Mouse (Mus musculus): ENCODE data around the gene Acad10. TPM values are rescaled to one million over a fixed set of nuclear protein-coding genes. Genes with fewer than 3 reads are reported as not detected.
"Not testable (repeated sequence)": the region's sequence is repeated elsewhere in the genome, so short reads cannot be mapped to it uniquely, and the experiment has no call there.

Gene Acad10
- polyA plus RNA-seq, 1 experiment from 2014 or later: 2.5 TPM

DNA sequence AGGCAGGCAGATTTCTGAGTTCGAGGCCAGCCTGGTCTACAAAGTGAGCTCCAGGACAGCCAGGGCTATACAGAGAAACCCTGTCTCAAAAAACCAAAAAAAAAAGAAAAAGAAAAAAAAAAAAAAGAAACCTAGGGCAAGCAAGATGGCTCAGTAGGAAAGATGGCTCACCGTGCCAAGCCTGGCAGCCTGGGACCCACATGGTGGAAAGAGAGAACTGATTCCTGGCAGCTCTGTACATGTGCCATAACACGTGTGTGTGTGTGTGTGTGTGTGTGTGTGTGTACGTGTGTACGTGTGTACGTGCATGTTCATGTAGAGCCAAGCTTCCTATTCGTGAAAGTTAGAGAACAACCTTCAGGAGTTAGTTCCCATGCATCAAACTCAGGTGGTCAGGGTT lies 31.1 kb upstream of the Acad10 start:
- not testable (repeated sequence) for H3K9ac ChIP-seq (ENCODE audit: low read length); ATAC-seq (ENCODE audit: low FRiP score); H3K4me3 ChIP-seq (ENCODE audit: low read depth, low read length); H3K9me3 ChIP-seq (ENCODE audit: control insufficient read depth, low read length); DNase-seq (ENCODE audit: low spot score, missing footprints); H3K4me1 ChIP-seq (ENCODE audit: control insufficient read depth, insufficient read depth, low read length); H3K36me3 ChIP-seq (ENCODE audit: control insufficient read depth, insufficient read depth, low read length); H3K27me3 ChIP-seq (ENCODE audit: control insufficient read depth, insufficient read depth, low read length); H3K27ac ChIP-seq (ENCODE audit: low read depth, low read length); H3K4me2 ChIP-seq
- WGBS: 90% methylated on average over 7 of the region's 7 CpGs

DNA sequence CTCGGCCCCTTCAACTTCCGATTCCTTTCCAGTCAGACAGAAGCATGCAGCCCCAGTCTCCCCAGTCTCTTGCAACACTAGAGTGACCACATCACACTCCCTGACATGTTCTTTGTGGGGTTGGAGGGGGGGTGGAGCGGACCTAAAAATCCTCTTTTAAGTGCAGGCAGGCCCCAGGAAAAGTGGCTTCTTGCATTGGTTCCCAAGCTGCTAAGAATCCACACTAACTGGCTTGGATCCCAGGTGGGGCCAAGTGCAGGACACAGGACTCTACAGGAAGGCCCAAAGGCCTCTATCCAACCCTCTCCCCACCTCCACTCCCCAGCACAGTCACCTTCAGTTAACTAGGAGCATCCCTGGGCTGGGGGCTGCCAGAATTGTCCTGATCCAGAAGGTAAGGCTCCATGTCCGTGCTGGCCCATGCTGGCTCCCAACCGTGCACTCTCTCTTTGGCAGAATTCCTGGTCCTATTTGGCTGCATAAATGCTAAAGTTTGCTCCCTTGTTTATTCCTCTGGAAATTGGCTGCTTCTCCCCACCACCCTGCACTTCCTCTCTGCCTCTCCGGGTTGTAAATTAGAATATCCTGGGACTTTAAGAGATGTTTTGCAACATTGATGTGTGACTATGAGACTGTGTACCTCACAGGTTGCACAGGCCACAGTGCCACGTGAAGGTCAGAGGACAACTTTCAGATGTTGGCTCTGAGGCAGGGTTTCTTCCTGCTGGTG lies 30.3 kb upstream of the Acad10 start:
- Histone ChIP-seq H3K4me3 (ENCODE audit: low read depth, low read length) (no peak overlapping the region), H3K27me3 (ENCODE audit: control insufficient read depth, insufficient read depth, low read length) (no peaks in the 10 kb centered on the region), H3K36me3 (ENCODE audit: control insufficient read depth, insufficient read depth, low read length) (0 out of 2 replicates have a peak, but pooled peaks cover 3% of the 10 kb centered on the region), H3K9me3 (ENCODE audit: control insufficient read depth, low read length) (no peaks in the 10 kb centered on the region), H3K27ac (ENCODE audit: low read depth, low read length) (no peak overlapping the region), H3K9ac (ENCODE audit: low read length) (no peak overlapping the region), H3K4me1 (ENCODE audit: control insufficient read depth, insufficient read depth, low read length) (no peaks in the 10 kb centered on the region), H3K4me2 (no peak overlapping the region)
- DNase-seq (ENCODE audit: low spot score, missing footprints) (no peak), ATAC-seq (ENCODE audit: low FRiP score) (no peak)
- WGBS: 83% methylated on average over 7 of the region's 7 CpGs

DNA sequence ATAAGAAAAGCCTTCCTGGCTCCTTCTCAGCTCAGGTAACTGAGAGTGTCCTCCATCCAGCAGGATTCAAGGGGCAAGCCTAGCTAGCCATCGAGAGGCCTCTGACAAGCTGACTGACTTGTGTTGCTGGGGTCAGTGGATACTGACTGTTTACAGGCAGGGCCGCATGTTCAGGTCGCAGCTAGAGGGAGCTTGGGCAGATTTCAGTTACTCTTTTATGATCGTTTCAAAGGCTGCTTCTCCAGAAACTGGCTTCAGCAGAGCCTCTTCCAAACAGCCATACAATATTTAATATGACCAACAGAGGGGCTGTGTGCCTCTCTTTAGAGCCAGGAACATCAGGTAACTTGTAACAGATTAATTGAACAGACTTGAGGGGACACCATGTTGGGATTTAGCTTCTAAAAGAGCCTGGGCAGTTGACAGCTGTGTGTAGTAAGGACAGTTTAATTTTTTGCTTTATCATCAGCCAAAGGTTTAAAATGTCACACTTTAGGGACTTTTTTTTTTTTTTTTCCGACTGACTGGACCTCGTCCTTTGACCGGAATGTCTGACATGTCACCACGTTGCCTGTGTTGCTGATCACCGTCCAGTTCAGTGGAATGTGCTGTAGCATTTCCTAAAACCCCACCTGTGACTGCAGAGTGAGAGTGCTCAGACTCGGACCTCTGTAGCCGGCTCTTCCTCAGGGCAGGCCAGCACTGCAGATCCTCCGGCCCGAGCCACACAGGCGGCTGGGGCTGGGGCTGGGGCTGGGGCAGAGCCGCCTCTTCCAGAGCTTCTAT lies 26.0 kb upstream of the Acad10 start:
- Histone ChIP-seq H3K4me3 (ENCODE audit: low read depth, low read length) (no peak overlapping the region), H3K36me3 (ENCODE audit: control insufficient read depth, insufficient read depth, low read length) (peaks cover 11% of the 10 kb centered on the region), H3K4me1 (ENCODE audit: control insufficient read depth, insufficient read depth, low read length) (no peaks in the 10 kb centered on the region), H3K27me3 (ENCODE audit: control insufficient read depth, insufficient read depth, low read length) (no peaks in the 10 kb centered on the region), H3K4me2 (no peak overlapping the region), H3K27ac (ENCODE audit: low read depth, low read length) (no peak overlapping the region), H3K9me3 (ENCODE audit: control insufficient read depth, low read length) (no peaks in the 10 kb centered on the region), H3K9ac (ENCODE audit: low read length) (no peak overlapping the region)
- ATAC-seq (ENCODE audit: low FRiP score) (no peak), DNase-seq (ENCODE audit: low spot score, missing footprints) (no peak)
- 80% methylated on average over 15 of the region's 15 CpGs for WGBS

DNA sequence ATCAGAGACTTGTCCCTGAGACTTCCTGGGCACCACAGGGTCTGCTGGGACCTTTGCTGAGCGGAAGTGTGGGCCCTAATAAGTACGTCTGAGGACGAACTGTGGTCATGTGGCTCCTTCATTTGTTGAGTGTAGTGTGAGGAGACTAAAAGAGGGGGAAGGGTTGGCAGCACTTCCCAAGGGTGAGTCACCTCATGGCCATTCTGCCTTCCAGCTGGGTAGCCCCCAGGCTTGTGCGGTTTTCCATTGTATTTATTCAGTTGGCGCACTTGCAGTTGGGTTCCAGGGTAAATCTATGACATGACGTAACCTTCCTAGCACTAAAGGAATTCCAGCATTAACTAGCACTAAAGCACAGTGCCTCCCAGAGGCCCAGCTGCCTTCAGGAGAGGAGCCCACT lies 25.2 kb upstream of the Acad10 start:
- no peak for ATAC-seq (ENCODE audit: low FRiP score)
- Histone ChIP-seq H3K4me2 (no peak overlapping the region), H3K27ac (ENCODE audit: low read depth, low read length) (no peak overlapping the region), H3K9ac (ENCODE audit: low read length) (no peak overlapping the region), H3K4me1 (ENCODE audit: control insufficient read depth, insufficient read depth, low read length) (no peaks in the 10 kb centered on the region), H3K4me3 (ENCODE audit: low read depth, low read length) (no peak overlapping the region), H3K9me3 (ENCODE audit: control insufficient read depth, low read length) (no peaks in the 10 kb centered on the region), H3K27me3 (ENCODE audit: control insufficient read depth, insufficient read depth, low read length) (no peaks in the 10 kb centered on the region), H3K36me3 (ENCODE audit: control insufficient read depth, insufficient read depth, low read length) (peaks cover 11% of the 10 kb centered on the region)
- no peak for DNase-seq (ENCODE audit: low spot score, missing footprints)
- 91% methylated on average over 6 of the region's 6 CpGs for WGBS

GRCm38 (mm10) chr5:121682250-121682649 lies 21.9 kb upstream of the Acad10 start:
- peaks cover 13% of the 10 kb centered on the region for H3K36me3 ChIP-seq (ENCODE audit: control insufficient read depth, insufficient read depth, low read length)
- no peak for DNase-seq (ENCODE audit: low spot score, missing footprints)
- 96% methylated on average over 2 of the region's 2 CpGs for WGBS

GRCm38 (mm10) chr5:121670412-121670811 lies 10.1 kb upstream of the Acad10 start:
- H3K4me1 ChIP-seq (ENCODE audit: control insufficient read depth, insufficient read depth, low read length): no peaks in the 10 kb centered on the region
- no peaks in the 10 kb centered on the region for H3K27me3 ChIP-seq (ENCODE audit: control insufficient read depth, insufficient read depth, low read length)
- no peak overlapping the region for H3K27ac ChIP-seq (ENCODE audit: low read depth, low read length)
- DNase-seq (ENCODE audit: low spot score, missing footprints) (peak; percentile 83), ATAC-seq (ENCODE audit: low FRiP score) (no peak)
- no peaks in the 10 kb centered on the region for H3K9me3 ChIP-seq (ENCODE audit: control insufficient read depth, low read length)
- H3K4me2 ChIP-seq: no peak overlapping the region
- H3K4me3 ChIP-seq (ENCODE audit: low read depth, low read length): no peak overlapping the region
- 80% methylated on average over 3 of the region's 3 CpGs for WGBS
- peaks cover 15% of the 10 kb centered on the region for H3K36me3 ChIP-seq (ENCODE audit: control insufficient read depth, insufficient read depth, low read length)
- no peak overlapping the region for H3K9ac ChIP-seq (ENCODE audit: low read length)

More at GRCm38 (mm10) chr5:121682250-121682649, 21.9 kb upstream of the Acad10 start:
- Histone ChIP-seq H3K4me1 (ENCODE audit: control insufficient read depth, insufficient read depth, low read length) (no peaks in the 10 kb centered on the region), H3K27me3 (ENCODE audit: control insufficient read depth, insufficient read depth, low read length) (no peaks in the 10 kb centered on the region), H3K9ac (ENCODE audit: low read length) (no peak overlapping the region), H3K4me3 (ENCODE audit: low read depth, low read length) (no peak overlapping the region), H3K27ac (ENCODE audit: low read depth, low read length) (no peak overlapping the region), H3K9me3 (ENCODE audit: control insufficient read depth, low read length) (no peaks in the 10 kb centered on the region), H3K4me2 (no peak overlapping the region)
- no peak for ATAC-seq (ENCODE audit: low FRiP score)

DNA sequence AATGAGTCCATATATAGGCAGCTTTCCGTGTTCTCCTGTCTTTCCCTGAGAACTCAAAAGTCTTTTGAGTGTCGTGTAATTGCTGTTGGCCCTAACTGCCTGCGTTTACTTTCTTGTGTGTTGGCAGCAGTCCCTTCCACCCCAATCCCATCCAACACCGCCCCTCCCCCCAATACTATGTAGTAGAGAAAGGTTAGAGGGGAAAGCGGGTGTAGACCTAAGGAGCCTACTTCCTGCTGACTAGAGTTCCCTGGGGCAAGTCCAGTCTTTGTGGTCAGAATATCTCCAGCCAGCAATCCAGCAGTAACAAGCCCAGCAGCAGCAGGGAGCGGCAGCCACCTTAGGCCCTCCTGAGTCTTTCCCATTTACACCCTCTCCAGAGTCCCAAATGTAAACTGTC lies 8.1 kb upstream of the Acad10 start:
- no peak overlapping the region for H3K4me2 ChIP-seq
- ATAC-seq (ENCODE audit: low FRiP score) (no peak), DNase-seq (ENCODE audit: low spot score, missing footprints) (no peak)
- peaks cover 8% of the 10 kb centered on the region for H3K36me3 ChIP-seq (ENCODE audit: control insufficient read depth, insufficient read depth, low read length)
- no peak overlapping the region for H3K4me3 ChIP-seq (ENCODE audit: low read depth, low read length)
- no peaks in the 10 kb centered on the region for H3K9me3 ChIP-seq (ENCODE audit: control insufficient read depth, low read length)
- H3K27ac ChIP-seq (ENCODE audit: low read depth, low read length): no peak overlapping the region
- H3K4me1 ChIP-seq (ENCODE audit: control insufficient read depth, insufficient read depth, low read length): no peaks in the 10 kb centered on the region
- 85% methylated on average over 6 of the region's 6 CpGs for WGBS
- H3K9ac ChIP-seq (ENCODE audit: low read length): no peak overlapping the region
- no peaks in the 10 kb centered on the region for H3K27me3 ChIP-seq (ENCODE audit: control insufficient read depth, insufficient read depth, low read length)

DNA sequence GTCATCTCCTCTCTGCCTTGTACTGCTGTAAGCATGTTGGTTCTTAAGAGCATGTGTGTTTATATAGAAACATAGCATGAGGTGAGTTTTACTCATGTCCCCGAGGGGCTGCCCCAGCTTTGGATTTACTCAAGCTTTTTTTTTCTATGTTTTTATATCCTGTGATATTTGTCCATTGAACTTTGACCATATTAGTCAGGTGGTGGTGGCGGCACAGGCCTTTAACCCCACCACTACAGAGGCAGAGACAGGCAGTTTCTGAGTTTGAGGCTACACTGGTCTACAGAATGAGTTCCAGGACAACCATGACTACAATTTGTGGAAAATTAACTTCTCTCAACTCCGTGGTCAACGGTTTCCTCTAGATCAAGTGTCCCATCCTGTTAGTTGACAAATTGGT lies 6.8 kb upstream of the Acad10 start:
- no peak for DNase-seq (ENCODE audit: low spot score, missing footprints)
- H3K27me3 ChIP-seq (ENCODE audit: control insufficient read depth, insufficient read depth, low read length): no peaks in the 10 kb centered on the region
- H3K9me3 ChIP-seq (ENCODE audit: control insufficient read depth, low read length): no peaks in the 10 kb centered on the region
- WGBS: 94% methylated on average over 4 of the region's 4 CpGs
- H3K27ac ChIP-seq (ENCODE audit: low read depth, low read length): no peak overlapping the region
- no peaks in the 10 kb centered on the region for H3K4me1 ChIP-seq (ENCODE audit: control insufficient read depth, insufficient read depth, low read length)
- no peak overlapping the region for H3K4me2 ChIP-seq
- peaks cover 12% of the 10 kb centered on the region for H3K36me3 ChIP-seq (ENCODE audit: control insufficient read depth, insufficient read depth, low read length)
- H3K4me3 ChIP-seq (ENCODE audit: low read depth, low read length): no peak overlapping the region
- ATAC-seq (ENCODE audit: low FRiP score): no peak
- H3K9ac ChIP-seq (ENCODE audit: low read length): no peak overlapping the region

- Histone ChIP-seq H3K36me3 (ENCODE audit: control insufficient read depth, insufficient read depth, low read length) (peaks cover 8% of the 10 kb centered on the region), H3K9ac (ENCODE audit: low read length) (no peak overlapping the region), H3K4me2 (no peak overlapping the region), H3K27ac (ENCODE audit: low read depth, low read length) (no peak overlapping the region), H3K4me3 (ENCODE audit: low read depth, low read length) (no peak overlapping the region), H3K9me3 (ENCODE audit: control insufficient read depth, low read length) (no peaks in the 10 kb centered on the region), H3K4me1 (ENCODE audit: control insufficient read depth, insufficient read depth, low read length) (peaks cover 7% of the 10 kb centered on the region), H3K27me3 (ENCODE audit: control insufficient read depth, insufficient read depth, low read length) (no peaks in the 10 kb centered on the region)
- DNase-seq (ENCODE audit: low spot score, missing footprints) (no peak), ATAC-seq (ENCODE audit: low FRiP score) (no peak)
- 94% methylated on average over 9 of the region's 9 CpGs for WGBS
These were observed 4.7 kb upstream of the Acad10 start for GRCm38 (mm10) chr5:121664971-121665370.
